ENCODE assay signal across 12 mouse cellular contexts in the genomic region with DNA sequence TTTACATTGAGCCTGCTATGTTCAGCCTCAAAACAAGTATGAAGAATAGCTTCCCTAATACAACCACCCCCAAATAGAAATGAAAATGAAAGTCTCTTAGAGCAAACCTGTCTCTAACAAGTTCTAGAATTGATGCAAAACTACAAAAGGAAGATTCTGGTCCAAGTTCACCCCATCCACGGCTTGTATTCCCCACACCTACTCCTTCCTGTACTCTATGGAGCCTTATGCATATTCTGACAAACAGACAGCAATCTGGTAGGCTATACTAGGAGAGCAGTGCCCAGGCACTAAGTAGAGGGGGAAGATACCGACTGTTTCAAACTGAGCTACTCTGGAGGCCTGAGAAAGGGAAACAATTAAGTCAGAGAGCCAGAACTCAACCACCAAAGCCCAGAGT. TPM values are rescaled to one million over a fixed set of nuclear protein-coding genes. Genes with fewer than 3 reads are reported as not detected.
DNase-seq lines count a peak whose midpoint lies in the region; ATAC-seq and TF ChIP-seq lines count a peak whose summit lies in the region.
"Had no signal": no experiment of that assay in that cellular context is flagged by ENCODE, and none has a peak within 500 bp of the region (broad histone marks: within the 10 kb centered on the region; RNA-seq: fewer than 3 reads in every experiment).

No protein-coding gene starts in this region.

- H3K9me3 ChIP-seq in limb, embryonic 15.5 days: no peaks in the 10 kb centered on the region
- no peaks in the 10 kb centered on the region for H3K9me3 ChIP-seq in limb, embryonic 10.5 days (replicated peaks)
- H3K9me3 ChIP-seq: stomach, embryonic 15.5 days had no signal

- peak overlapping the region; percentile 57 for H3K27ac ChIP-seq in gastrocnemius, adult 2 months
- 0 out of 2 replicates have a peak overlapping the region, but pooled peaks have one; percentile 38 for H3K27ac ChIP-seq in limb, embryonic 15.5 days
- H3K27ac ChIP-seq in limb, embryonic 10.5 days: no peak overlapping the region
- H3K27ac ChIP-seq: limb, embryonic 12.5 days; stomach, embryonic 15.5 days had no signal

- intact Hi-C loops in gastrocnemius, adult 2 months (cut with DNase I): no loop called here
- intact Hi-C loops in gastrocnemius, postnatal 36 days (cut with DNase I): no loop called here

- no peak overlapping the region for H3K4me2 ChIP-seq in limb, embryonic 15.5 days
- H3K4me2 ChIP-seq: limb, embryonic 12.5 days; stomach, embryonic 15.5 days had no signal

- H3K36me3 ChIP-seq in limb, embryonic 15.5 days: no peaks in the 10 kb centered on the region; the same call in 1 of the 2 replicates
- H3K36me3 ChIP-seq in limb, embryonic 10.5 days: peaks cover 14% of the 10 kb centered on the region

- ATAC-seq in limb, embryonic 15.5 days (ENCODE audit: insufficient number of reproducible peaks, low FRiP score, low TSS enrichment, low read depth): no peak
- ATAC-seq in inflammation-experienced regulatory T-cells, adult 6 months: peak; percentile 67
- ATAC-seq: lung, postnatal 0 days had no signal

- H3K4me1 ChIP-seq in limb, embryonic 15.5 days: peaks cover 14% of the 10 kb centered on the region
- H3K4me1 ChIP-seq in limb, embryonic 10.5 days: peaks cover 30% of the 10 kb centered on the region

- no peak overlapping the region for H3K9ac ChIP-seq in limb, embryonic 15.5 days
- H3K9ac ChIP-seq: limb, embryonic 12.5 days; stomach, embryonic 15.5 days had no signal

- no peak for TF ChIP-seq CTCF in gastrocnemius, adult 2 months (IDR thresholded peaks at IDR 0.05)

- 52% methylated on average over 2 of the region's 2 CpGs for WGBS in limb, embryonic 15.5 days
- WGBS in limb, embryonic 10.5 days: 53% methylated on average over 2 of the region's 2 CpGs

- H3K27me3 ChIP-seq in limb, embryonic 15.5 days: no peaks in the 10 kb centered on the region
- no peaks in the 10 kb centered on the region for H3K27me3 ChIP-seq in limb, embryonic 10.5 days (ENCODE audit: low read depth, poor library complexity, severe bottlenecking)
- H3K27me3 ChIP-seq: limb, embryonic 12.5 days; stomach, embryonic 15.5 days had no signal

- no peak overlapping the region for H3K4me3 ChIP-seq in gastrocnemius, adult 2 months
- no peak overlapping the region for H3K4me3 ChIP-seq in limb, embryonic 15.5 days
- no peak overlapping the region for H3K4me3 ChIP-seq in limb, embryonic 10.5 days
- H3K4me3 ChIP-seq: limb, embryonic 12.5 days; stomach, embryonic 15.5 days had no signal

- DNase-seq in gastrocnemius, adult 2 months: no peak
- DNase-seq in gastrocnemius, postnatal 36 days: no peak
- DNase-seq in limb, embryonic 10.5 days (ENCODE audit: low spot score): no peak
- DNase-seq in CD4-positive, CD25-positive, alpha-beta regulatory T cell, adult 2 months (ENCODE audit: low read depth, low spot score): peak; percentile 24
- DNase-seq in ovary, postnatal 14 days (ENCODE audit: low spot score): no peak
- DNase-seq in ovary, adult 18-20 months (ENCODE audit: low spot score): no peak
- DNase-seq: thymus, postnatal 36 days had no signal

RNA-seq across cellular contexts. Expression of a gene that starts 23.6 kb away (rescaled TPM):
- 10 to 100 TPM; 15.9 to 17.1 TPM for total RNA-seq in gastrocnemius, adult 2 months (2021)
- 10 to 100 TPM; 10.6 to 14.2 TPM for total RNA-seq in gastrocnemius, postnatal 36 days (2021)
- 21.8 and 27.7 TPM in 2 replicates for polyA plus RNA-seq in limb, embryonic 15.5 days (2015; fragmentation: Nextera tagmentation; extraction: Ambion mirVana)
- 26.3 and 30.3 TPM in 2 replicates for polyA plus RNA-seq in limb, embryonic 10.5 days (2016; fragmentation: Nextera tagmentation; extraction: Ambion mirVana)
- polyA plus RNA-seq in inflammation-experienced regulatory T-cells, adult 6 months (2017; shearing (Covaris generic)): 1 to 10 TPM; 3.6 to 9.9 (median 9.3) TPM
